Mouse (Mus musculus): ENCODE measurements at regions not wholly inside any gene's neighbourhood (a gene's known extent, or its start where the extent isn't known, plus 50 kb on each side); places are given as distances from the start of the nearest gene placed in this dataset.

DNA sequence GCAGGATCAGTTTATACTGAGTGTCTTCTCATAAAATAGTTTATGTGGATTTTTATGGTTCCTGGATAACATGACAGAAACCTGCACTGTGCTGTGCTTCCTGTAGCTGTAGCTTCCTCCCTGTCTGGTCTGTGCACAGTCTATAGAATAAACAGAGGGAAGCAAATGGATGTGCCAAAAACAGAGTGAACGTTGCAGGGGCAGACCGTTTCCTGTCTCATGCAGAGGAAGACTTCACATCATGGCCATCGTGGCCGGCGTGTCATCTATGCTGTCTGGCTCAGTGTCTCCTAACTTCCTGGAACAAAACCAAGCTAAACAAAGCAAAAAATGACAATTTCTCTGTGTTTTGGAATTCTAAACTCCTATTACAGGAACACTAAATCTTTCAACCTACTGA is 102.2 kb downstream of the 1700020N01Rik start:
- TF ChIP-seq E2F4 (IDR thresholded peaks at IDR 0.05; ENCODE audit: insufficient read depth) (no peak), SRF (IDR thresholded peaks at IDR 0.05; ENCODE audit: control insufficient read depth, insufficient read length, low read depth) (no peak), TCF3 (IDR thresholded peaks at IDR 0.05; ENCODE audit: insufficient read length, low read depth) (no peak)
